Mouse (Mus musculus) spleen, adult 2 months (tissue): ENCODE results near the gene Eme1.

Experiments used
- CTCF ChIP-seq: fragments of 200-500 bp; IDR thresholded peaks from 2 replicates; pipeline ENCODE4 v1.5.1; 2011; ENCODE audit warnings: mild to moderate bottlenecking, inconsistent platforms; ENCODE audit not compliant: insufficient read depth, insufficient read length, insufficient replicate concordance; ENCODE audit errors: extremely low read depth
- POLR2A ChIP-seq: fragments of 200-500 bp; IDR thresholded peaks from 2 replicates; pipeline ENCODE4 v1.6.1; 2011; ENCODE audit warnings: low read depth, low read length, inconsistent platforms

GRCm38 (mm10) chr11:94697140-94697539 lies 43.4 kb upstream of the Eme1 start:
- TF ChIP-seq CTCF (no peak), POLR2A (no peak)
